Mouse (Mus musculus) testis, adult 2 months (tissue): ENCODE results near the gene Syngr2. TPM values are rescaled to one million over a fixed set of nuclear protein-coding genes. Genes with fewer than 3 reads are reported as not detected.

Source experiments
- H3K27ac ChIP-seq: fragments of 200-500 bp; 2 replicates; pipeline ENCODE4 v1.5.1; 2012; ENCODE audit warnings: low read depth, low read length; ENCODE audit not compliant: control insufficient read depth, insufficient read depth
- H3K27me3 ChIP-seq: fragments of 200-500 bp; 2 replicates; pipeline ENCODE4 v1.6.1; 2012; ENCODE audit warnings: mild to moderate bottlenecking, low read length, moderate library complexity; ENCODE audit not compliant: control insufficient read depth, insufficient read depth
- H3K36me3 ChIP-seq: fragments of 200-500 bp; 2 replicates; pipeline ENCODE4 v1.6.1; 2012; ENCODE audit warnings: mild to moderate bottlenecking, low read length; ENCODE audit not compliant: control insufficient read depth, insufficient read depth
- H3K4me1 ChIP-seq: fragments of 200-500 bp; 2 replicates; pipeline ENCODE4 v1.6.1; 2012; ENCODE audit warnings: low read length; ENCODE audit not compliant: control insufficient read depth, insufficient read depth
- H3K4me3 ChIP-seq: fragments of 200-500 bp; 2 replicates; pipeline ENCODE4 v1.5.1; 2012; ENCODE audit warnings: low read depth, mild to moderate bottlenecking, low read length, moderate library complexity, mixed read lengths; ENCODE audit not compliant: control insufficient read depth
- CTCF ChIP-seq: fragments of 200-500 bp; IDR thresholded peaks from 2 replicates; pipeline ENCODE4 v1.5.1; 2012; ENCODE audit warnings: low read depth, mild to moderate bottlenecking, inconsistent platforms, low read length, moderate library complexity; ENCODE audit not compliant: control insufficient read depth, insufficient read depth, insufficient replicate concordance
- POLR2A ChIP-seq: fragments of 200-500 bp; IDR thresholded peaks from 2 replicates; pipeline ENCODE4 v1.6.1; 2012; ENCODE audit warnings: low read depth, mild to moderate bottlenecking, inconsistent platforms, low read length, moderate library complexity; ENCODE audit not compliant: control insufficient read depth
- polyA plus RNA-seq: library from polyadenylated mRNA; depleted of rRNA; stranded (reverse); fragments of >200 nt; gene quantifications from 2 replicates; pipeline ENCODE4 v1.2.3, GENCODE M21; 2012; rRNA removed

The Syngr2 gene
- polyA plus RNA-seq = 21.3 and 32.5 TPM in 2 replicates

DNA sequence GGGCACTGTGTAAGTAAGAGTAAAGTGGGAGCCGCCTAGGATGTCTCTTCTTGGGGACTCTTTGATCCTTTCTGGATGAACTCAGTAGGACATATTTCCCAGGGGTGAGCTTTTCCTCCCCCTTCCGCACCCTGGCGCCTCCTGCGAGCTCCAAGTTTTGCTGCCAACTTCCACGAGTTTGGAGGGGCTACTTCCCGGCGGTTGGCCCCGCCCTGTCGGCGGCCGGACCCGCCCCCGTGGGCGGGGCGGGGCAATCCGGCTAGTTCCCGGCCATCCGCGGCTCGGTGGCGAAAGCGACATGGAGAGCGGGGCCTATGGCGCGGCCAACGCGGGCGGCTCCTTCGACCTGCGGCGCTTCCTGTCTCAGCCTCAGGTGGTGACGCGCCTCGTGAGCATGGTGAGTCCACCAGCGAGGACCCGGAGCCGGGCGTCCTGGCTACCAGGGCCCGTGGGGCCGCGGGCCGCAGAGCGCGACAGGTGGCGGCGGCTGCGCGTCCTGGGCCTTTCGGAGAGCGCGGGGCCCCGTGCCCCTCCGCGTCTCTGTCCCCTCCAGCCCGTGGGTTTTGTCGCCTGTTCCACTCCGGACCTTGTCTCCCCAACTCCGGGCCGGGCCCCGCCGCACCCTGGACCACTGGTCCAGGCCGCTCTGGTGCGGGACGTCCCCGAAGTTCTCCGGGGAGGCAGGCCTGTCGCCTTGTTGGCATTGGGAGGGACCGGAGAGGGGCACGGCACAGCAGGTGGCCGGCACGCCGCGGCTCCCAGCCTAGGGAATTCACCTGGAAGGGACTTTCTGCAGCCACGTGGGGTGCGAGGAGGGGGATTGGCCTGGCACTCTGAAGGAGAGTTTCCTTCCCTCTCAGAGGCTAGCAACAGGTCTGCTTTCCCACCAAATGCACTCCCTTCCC is at the start of gene Syngr2, which contains the start of gene Gm20708:
Gene Syngr2, plus strand, starts transcription at position 262 of the 905 bp plus-strand sequence.
Gene Gm20708, plus strand, starts transcription at position 262 of the 905 bp plus-strand sequence.
- H3K27ac ChIP-seq = peak within 1 kb of the TSS; percentile 2; the same call in 1 of the 2 replicates
- TF ChIP-seq POLR2A (peak; percentile 55), CTCF (no peak)
- peaks cover 18% of the 10 kb centered on the region for H3K4me1 ChIP-seq

GRCm38 (mm10) chr11:117760374-117761119 is 48.9 kb upstream of the Syngr2 start:
- TF ChIP-seq POLR2A (no peak), CTCF (no peak)
- H3K36me3 ChIP-seq = peaks cover 9% of the 10 kb centered on the region; the same call in 1 of the 2 replicates
- H3K27ac ChIP-seq = no peak overlapping the region

More for the DNA sequence above, at the start of gene Syngr2, which contains the start of gene Gm20708:
- Histone ChIP-seq H3K36me3 (no peaks in the 10 kb centered on the region), H3K4me3 (peak within 1 kb of the TSS; percentile 86), H3K27me3 (no peaks in the 10 kb centered on the region)

GRCm38 (mm10) chr11:117761801-117762200 is 47.7 kb upstream of the Syngr2 start:
- H3K27me3 ChIP-seq = no peaks in the 10 kb centered on the region
- H3K36me3 ChIP-seq = peaks cover 9% of the 10 kb centered on the region; the same call in 1 of the 2 replicates
- no peak overlapping the region for H3K4me3 ChIP-seq
- H3K27ac ChIP-seq = no peak overlapping the region
- no peaks in the 10 kb centered on the region for H3K4me1 ChIP-seq
- no peak for TF ChIP-seq POLR2A
- TF ChIP-seq CTCF = no peak

More at GRCm38 (mm10) chr11:117760374-117761119, 48.9 kb upstream of the Syngr2 start:
- no peaks in the 10 kb centered on the region for H3K4me1 ChIP-seq
- no peak overlapping the region for H3K4me3 ChIP-seq
- no peaks in the 10 kb centered on the region for H3K27me3 ChIP-seq

DNA sequence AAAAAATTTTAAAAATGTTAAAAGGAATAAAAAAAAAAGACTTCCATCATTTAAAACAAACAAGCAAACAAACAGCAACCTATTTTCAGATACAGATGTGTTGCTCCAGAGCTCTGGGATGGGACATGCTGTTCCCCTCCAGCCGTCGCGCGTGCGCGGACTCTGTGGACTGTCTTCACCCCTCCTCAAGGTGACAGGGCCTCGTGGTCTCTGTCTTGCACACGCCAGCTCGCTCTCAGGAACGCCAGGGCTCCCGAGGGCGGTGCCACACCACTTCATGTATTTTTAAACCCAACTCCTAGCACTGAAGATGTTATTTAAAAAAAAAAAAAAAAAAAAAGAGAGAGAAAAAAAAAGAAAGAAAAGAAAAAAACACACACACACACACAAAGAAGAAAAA is 47.2 kb upstream of the Syngr2 start:
- TF ChIP-seq POLR2A (no peak), CTCF (no peak)
- Histone ChIP-seq H3K27me3 (no peaks in the 10 kb centered on the region), H3K4me1 (no peaks in the 10 kb centered on the region), H3K36me3 (peaks cover 9% of the 10 kb centered on the region; the same call in 1 of the 2 replicates), H3K27ac (no peak overlapping the region), H3K4me3 (no peak overlapping the region)

- Histone ChIP-seq H3K4me3 (no peak overlapping the region), H3K27ac (no peak overlapping the region), H3K4me1 (no peaks in the 10 kb centered on the region), H3K36me3 (0 out of 2 replicates have a peak, but pooled peaks cover 6% of the 10 kb centered on the region), H3K27me3 (no peaks in the 10 kb centered on the region)
- no peak for TF ChIP-seq POLR2A
- TF ChIP-seq CTCF = no peak
Observed at GRCm38 (mm10) chr11:117764319-117764718, 45.1 kb upstream of the Syngr2 start.

GRCm38 (mm10) chr11:117765361-117765760 is 44.1 kb upstream of the Syngr2 start:
- Histone ChIP-seq H3K4me3 (no peak overlapping the region), H3K4me1 (no peaks in the 10 kb centered on the region), H3K27ac (no peak overlapping the region), H3K27me3 (no peaks in the 10 kb centered on the region), H3K36me3 (0 out of 2 replicates have a peak, but pooled peaks cover 6% of the 10 kb centered on the region)
- TF ChIP-seq POLR2A = no peak
- no peak for TF ChIP-seq CTCF

- H3K27ac ChIP-seq = no peak overlapping the region
- no peaks in the 10 kb centered on the region for H3K4me1 ChIP-seq
- TF ChIP-seq POLR2A (no peak), CTCF (no peak)
- no peak overlapping the region for H3K4me3 ChIP-seq
- 0 out of 2 replicates have a peak, but pooled peaks cover 2% of the 10 kb centered on the region for H3K36me3 ChIP-seq
- no peaks in the 10 kb centered on the region for H3K27me3 ChIP-seq
Observed at GRCm38 (mm10) chr11:117766275-117766674, 43.2 kb upstream of the Syngr2 start.
